Mouse (Mus musculus) cerebellum, adult 11 months (tissue): ENCODE results near the gene Sstr4.

Experiments used
- DNase-seq: peaks from one replicate; pipeline ENCODE4 v3.0.0; 2022

The Sstr4 gene

GRCm38 (mm10) chr2:148397015-148397783 lies 2.1 kb downstream of the Sstr4 start:
- no peak for DNase-seq

GRCm38 (mm10) chr2:148397784-148398100 lies 2.6 kb downstream of the Sstr4 start:
- DNase-seq, result no peak

GRCm38 (mm10) chr2:148398901-148399685 lies 3.9 kb downstream of the Sstr4 start:
- no peak for DNase-seq

- DNase-seq, result no peak
Observed at GRCm38 (mm10) chr2:148402227-148402626, 7.1 kb downstream of the Sstr4 start.

DNA sequence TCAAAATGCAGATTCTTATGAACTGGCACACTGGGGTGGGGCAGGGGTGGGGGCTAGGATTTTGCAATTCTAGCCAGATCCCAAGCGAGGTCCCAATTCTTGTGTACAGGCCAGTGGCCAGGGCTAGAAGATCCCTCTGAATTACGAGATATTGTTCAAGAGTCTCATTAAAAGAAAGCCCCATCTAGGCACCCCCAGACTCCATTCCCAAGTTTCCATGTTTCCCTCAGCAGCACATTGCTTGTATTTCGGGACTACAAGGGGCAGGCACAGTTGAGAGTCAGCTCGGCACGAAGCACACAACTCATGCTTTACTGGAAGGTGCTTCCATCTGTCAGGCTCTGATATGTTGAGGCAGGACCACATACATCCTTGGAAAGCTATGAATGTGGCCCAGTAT lies 9.8 kb downstream of the Sstr4 start:
- no peak for DNase-seq

DNA sequence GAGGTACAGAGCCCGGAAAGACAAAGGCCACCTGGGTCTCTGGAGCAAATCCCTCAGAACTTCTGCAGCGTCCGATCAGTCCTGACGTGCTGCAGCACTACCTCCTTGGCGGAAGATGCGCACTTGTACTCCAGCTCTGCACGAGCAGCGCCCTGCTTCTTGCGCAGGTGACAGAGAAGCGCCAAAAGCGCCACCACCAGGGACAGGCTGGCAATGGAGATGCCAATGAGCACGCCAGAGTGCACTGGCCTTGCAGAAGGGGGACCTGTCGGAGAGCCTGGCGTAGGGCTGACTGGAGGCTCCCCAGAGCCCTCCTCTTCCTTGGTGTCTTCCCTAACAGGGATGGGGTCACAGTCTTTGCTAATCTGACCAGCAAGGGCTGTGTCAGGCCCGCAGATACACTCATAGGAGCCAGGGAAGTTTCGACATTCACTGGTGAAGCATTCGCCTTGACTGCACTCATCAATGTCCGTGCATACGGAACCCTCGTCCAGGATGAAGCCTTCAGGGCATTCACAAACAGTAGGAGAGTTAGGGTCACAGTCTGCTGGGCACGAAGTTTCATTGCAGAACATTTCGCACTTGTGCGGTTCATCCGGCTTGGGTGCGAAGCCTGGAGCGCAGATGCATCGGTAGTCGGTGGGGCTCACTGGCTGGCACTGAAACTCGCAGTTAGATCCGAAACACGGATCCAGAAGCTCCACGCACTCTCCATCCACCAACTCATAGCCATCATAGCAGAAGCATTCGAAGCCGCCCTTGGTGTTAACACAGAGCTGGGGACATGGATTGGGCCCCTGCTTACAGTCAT lies 11.2 kb downstream of the Sstr4 start:
- no peak for DNase-seq

DNA sequence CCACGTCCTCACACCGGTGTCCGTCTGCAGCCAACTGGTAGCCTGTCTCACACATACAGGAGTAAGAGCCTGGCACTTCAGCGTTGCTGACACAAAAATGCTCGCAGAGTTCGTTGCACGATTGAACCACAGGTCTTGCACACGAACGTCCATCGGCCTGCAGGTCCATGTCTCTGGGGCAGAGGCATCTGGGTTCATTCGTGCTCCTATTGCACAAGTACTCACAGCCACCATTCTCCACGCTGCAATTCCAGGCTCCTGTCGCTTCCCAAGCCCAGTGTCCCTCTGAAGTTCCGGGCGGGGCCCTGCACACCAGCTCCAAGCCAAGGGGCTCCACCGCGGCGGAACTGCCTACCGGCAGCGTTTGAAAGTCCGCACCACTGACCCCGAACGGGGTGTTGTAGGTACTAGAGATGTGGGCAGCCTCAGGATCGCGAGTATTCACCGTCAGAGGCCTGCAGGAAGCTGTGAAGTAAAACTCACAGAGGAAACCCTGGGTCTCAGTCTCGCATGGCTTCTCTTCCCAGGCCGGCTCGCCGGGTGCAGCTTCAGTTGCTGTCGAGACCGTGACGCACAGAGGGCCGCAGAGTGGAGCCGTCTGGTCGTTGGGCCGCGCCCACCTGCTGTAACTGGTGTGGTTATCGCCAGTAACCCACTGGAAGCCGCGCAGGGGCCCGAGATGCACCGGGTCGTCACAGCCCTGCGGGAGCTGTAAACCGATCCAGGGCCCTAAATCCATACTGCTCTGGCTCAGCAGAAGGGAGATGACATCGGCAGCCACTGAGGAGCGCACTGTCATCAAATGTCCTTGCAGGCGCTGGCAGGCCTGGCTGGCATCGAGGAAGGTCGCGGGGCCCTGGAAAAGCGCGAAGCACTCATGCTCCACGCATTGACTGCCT lies 12.1 kb downstream of the Sstr4 start:
- DNase-seq, result no peak

DNA sequence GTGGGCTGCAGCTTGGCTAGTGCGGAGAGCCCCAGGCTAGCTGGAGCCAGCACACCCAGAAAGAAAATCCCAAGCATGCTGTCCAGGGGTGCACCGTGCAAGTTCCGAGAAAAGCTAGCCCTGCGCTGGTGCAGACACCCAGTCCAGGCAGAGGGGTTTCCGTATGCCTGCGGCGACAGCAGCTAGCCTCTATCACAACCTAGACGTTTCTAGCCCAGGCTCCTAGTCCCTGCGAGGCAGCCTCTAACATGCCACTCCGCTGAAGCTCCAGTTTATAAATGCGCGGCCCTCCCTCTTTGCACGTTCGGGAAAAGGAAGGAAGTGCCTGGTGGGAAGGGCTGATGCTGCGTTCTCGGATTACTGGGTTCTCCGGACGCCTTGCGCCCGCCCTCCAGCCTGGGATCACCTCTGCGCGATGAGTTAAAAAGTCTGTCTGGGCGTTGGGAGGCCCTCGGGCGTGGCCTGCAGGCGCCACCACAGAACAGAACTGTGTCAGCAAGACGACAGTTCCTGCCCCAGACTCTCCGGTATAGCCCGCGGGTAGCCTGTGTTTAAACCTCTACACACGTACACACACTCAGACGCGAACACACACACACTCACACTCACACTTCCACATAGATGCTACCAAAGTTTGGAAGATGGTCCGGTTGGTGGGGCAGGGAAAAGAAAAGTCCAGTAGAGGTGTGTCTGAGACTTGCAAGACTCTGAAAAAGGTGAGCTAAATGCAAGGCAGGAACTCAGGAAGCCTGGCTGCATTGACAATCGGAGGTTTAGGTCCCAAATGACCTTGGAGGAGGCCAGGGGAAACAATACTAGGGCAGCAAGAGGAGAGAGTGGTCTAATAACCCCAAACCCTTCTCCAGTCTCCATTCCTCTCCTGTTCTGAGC lies 13.0 kb downstream of the Sstr4 start, which contains the start of gene Thbd:
Gene Thbd (minus strand): TSS at position 319 of the 891 bp plus-strand sequence.
- no peak for DNase-seq

DNA sequence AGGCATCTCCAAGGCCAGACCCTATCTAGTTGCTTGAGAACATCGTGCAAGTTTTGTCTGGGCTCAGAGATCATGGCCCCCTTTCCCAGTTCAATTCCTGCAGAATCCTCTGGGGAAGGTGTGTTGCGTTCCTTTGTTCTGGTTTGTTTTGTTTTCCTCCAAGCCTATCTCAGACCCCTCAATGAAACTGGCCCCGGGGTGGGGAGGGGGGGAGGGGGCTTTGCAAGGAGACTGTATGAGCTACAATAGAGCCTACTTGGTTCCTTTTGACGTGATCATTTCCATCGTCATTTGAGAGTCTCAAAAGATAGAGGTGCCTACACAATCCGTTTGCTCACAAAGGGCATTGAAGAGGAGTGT lies 13.6 kb downstream of the Sstr4 start:
- DNase-seq, result no peak

GRCm38 (mm10) chr2:148409141-148409540 lies 14.0 kb downstream of the Sstr4 start:
- peak; percentile 14 for DNase-seq

- no peak for DNase-seq
Observed at GRCm38 (mm10) chr2:148409821-148410220, 14.7 kb downstream of the Sstr4 start.

DNA sequence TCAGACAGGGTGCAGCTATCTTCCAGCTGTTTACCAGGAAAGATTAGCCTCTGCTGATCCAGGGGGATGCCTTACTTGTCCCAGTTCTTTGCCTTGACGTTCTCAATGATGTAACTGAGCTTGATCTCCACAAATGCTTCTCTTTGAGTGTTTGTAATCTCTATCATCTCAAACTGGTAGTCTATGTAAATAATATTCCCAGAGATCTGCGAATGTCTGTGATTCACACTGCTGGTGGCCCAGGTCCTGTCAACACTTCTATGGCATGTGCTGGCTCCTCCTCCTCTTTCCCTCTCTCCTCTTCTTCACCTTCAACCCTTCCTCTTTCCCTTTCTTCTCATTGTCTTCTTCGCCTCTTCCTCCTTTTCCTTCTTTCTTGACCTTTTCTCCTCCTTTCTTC lies 24.0 kb downstream of the Sstr4 start:
- no peak for DNase-seq

DNA sequence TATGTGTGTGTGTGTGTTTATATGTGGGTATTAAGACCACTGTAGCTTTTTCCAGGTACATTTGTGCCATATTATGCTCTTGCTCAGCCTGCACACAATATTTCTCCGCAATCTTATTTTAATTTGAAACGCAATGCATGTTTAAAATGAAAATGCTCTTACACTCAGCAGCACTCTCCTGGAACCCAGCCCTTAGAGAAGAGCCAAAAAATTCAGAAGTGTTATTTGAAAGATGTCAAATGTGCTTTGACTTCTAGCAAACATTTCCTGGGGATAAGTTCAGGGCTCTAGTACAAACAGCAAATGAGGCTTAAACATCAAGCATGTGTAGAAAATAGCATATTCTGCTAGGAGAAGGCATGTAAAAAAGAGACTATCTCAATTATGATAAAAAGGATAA lies 24.6 kb downstream of the Sstr4 start:
- no peak for DNase-seq

GRCm38 (mm10) chr2:148421112-148421511 lies 26.0 kb downstream of the Sstr4 start:
- DNase-seq, result no peak

- no peak for DNase-seq
Observed at GRCm38 (mm10) chr2:148421706-148422105, 26.6 kb downstream of the Sstr4 start.

DNA sequence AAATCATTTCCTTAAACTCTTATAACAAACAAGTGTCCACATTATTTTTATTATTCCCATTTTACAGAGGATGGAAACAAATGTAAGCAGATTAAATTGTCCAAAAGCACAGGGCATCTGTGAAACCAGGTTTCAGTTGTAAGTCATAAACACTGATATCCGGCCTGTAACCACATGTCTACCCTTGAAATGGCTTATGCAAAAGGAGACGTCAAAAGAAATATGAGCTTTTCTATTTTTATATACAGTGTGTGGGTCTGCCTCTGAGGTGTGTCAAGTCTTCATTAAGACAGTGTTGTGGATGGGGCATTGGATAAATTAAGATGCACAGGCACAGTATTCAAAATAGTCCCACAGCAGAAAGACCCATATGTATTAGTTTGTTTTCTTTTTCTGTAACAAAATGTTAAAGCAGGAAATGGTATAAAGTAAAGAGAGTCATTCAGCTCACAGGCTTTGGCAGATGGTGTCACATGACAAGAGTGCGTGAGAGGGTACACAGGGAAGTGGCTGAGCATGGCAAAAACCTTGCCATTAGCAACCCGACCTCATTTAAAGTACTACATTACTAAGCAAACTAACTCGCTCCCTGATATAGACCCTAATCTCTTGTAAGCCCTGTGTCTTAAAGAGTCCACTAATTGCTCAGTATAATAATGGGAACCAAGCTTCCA lies 30.7 kb downstream of the Sstr4 start:
- DNase-seq, result no peak

GRCm38 (mm10) chr2:148427553-148427952 lies 32.4 kb downstream of the Sstr4 start:
- no peak for DNase-seq

DNA sequence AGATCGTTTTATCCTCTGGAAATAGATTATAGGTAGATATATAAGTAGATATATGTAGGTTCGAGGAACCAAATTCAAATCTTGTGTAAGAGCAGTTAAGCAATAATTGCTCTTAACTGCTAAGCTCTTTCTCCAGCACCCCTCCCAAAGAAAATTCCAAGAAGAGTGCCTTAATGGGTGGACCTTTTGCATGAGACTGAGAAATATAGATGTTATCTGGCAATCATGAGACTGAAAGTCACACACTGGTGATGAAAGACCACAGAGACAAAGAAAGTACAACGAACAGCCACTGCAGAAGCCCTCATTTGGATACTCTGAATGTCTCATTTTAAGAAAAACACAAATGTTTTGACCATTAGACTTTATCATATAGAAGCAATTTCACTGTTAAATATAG lies 33.4 kb downstream of the Sstr4 start:
- DNase-seq, result no peak

DNA sequence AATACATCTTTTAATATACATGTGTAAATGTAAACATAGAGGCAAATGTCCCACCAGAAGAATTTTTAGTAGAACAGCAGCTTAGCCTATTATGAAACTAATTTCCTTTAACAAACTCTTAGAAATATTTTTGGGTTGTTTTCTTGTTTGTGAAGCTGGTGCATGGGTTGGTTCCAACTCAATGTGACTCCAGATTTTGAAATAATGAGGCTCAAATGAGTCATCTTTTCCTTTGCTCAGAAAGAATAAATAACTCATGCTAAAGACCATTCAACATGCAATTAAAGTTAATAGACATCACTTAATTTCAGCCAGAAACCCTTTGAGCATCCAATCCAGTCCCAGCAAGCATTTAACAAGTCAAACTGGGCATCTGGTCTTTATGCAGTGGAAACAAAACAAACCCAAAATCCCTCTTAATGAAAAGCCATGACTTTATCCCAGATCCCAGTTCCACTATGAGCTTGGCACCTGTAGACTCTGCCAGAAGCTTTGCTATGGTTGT lies 33.9 kb downstream of the Sstr4 start:
- DNase-seq, result no peak

GRCm38 (mm10) chr2:148430941-148431340 lies 35.8 kb downstream of the Sstr4 start:
- DNase-seq, result no peak

DNA sequence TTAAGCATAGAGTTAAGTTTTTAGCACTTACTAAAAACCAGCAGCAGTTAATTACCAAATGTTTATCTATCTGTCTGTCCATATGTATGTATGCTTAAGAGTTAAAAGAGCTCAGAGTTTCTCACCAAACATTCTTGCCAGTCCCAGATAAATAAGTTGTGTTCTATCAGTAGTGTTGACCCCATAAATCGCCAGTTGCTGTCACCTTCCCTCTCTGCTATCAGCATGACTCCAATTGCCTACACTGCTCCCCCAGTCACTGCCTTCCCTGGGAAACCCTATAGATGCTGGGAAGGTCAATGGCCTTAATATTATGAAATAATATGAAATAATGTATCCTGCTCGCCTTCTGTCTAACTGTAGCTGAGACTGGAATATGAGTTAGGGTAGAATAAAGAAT lies 37.2 kb downstream of the Sstr4 start:
- DNase-seq, result no peak
